Mouse (Mus musculus) ES-Bruce4 (cell line): ENCODE data around the gene P2rx7. TPM values are rescaled to one million over a fixed set of nuclear protein-coding genes. Genes with fewer than 3 reads are reported as not detected.
"Not testable (repeated sequence)": the region's sequence is repeated elsewhere in the genome, so short reads cannot be mapped to it uniquely, and the experiment has no call there.

ENCODE experiments used
- H3K27ac ChIP-seq: 2 replicates; pipeline ENCODE4 v1.5.1; 2012; ENCODE audit warnings: low read length, inconsistent platforms; ENCODE audit not compliant: insufficient read depth
- H3K27me3 ChIP-seq: 2 replicates; pipeline ENCODE4 v1.6.1; 2012; ENCODE audit warnings: mild to moderate bottlenecking, low read length, inconsistent platforms; ENCODE audit not compliant: control insufficient read depth, poor library complexity, insufficient read depth, severe bottlenecking
- H3K36me3 ChIP-seq: 2 replicates; pipeline ENCODE4 v1.6.1; 2012; ENCODE audit warnings: inconsistent platforms, mild to moderate bottlenecking, low read length, moderate library complexity; ENCODE audit not compliant: control insufficient read depth, poor library complexity, insufficient read depth, severe bottlenecking
- H3K4me1 ChIP-seq: one replicate; pipeline ENCODE4 v1.8.1; 2011; ENCODE audit warnings: low read length; ENCODE audit not compliant: control insufficient read depth, insufficient read depth
- H3K4me3 ChIP-seq: 2 replicates; pipeline ENCODE4 v1.5.1; 2011; ENCODE audit warnings: low read depth, mild to moderate bottlenecking, low read length
- H3K9ac ChIP-seq: 2 replicates; pipeline ENCODE4 v1.6.1; 2012; ENCODE audit warnings: low read depth, mild to moderate bottlenecking, inconsistent platforms; ENCODE audit not compliant: poor library complexity, severe bottlenecking
- H3K9me3 ChIP-seq: replicated peaks from 2 replicates; pipeline ENCODE4 v1.6.1; 2012; ENCODE audit warnings: mild to moderate bottlenecking, low read length, inconsistent platforms; ENCODE audit not compliant: control insufficient read depth, poor library complexity, insufficient read depth, severe bottlenecking
- CTCF ChIP-seq: IDR thresholded peaks from one replicate; pipeline ENCODE4 v1.8.1; 2011; ENCODE audit warnings: low read depth, low read length
- EP300 ChIP-seq: IDR thresholded peaks from 2 replicates; pipeline ENCODE4 v1.6.1; 2011; ENCODE audit warnings: low read depth, low read length; ENCODE audit not compliant: insufficient read depth
- POLR2A ChIP-seq: IDR thresholded peaks from one replicate; pipeline ENCODE4 v1.8.1; 2011; ENCODE audit warnings: low read length; ENCODE audit not compliant: insufficient read depth
- polyA plus RNA-seq: library from polyadenylated mRNA; stranded (reverse); fragments of >200 nt; gene quantifications from 2 replicates; pipeline ENCODE4 v1.2.4, GENCODE M21; 2011; ENCODE audit warnings: low read depth; ENCODE audit not compliant: missing spikeins, insufficient read depth, insufficient read length

The P2rx7 gene
- polyA plus RNA-seq, 1 experiment: 2.7 TPM

DNA sequence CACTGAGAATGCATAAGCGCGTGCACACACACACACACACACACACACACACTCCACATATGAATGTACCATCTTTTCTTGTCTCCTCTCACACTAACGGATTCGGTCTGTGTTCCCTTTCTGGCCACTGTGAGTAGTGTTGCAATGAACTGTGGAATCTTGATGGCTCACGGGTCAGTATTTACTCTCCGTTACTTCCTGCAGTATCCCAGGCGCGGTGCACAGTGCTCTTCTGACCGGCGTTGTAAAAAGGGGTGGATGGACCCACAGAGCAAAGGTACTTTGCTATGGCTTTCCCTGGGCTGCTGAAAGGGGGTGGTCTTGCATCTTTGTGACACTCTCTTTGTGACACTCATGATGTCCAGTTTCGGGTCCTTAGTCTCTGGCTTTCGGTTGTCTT is 13.1 kb downstream of the P2rx7 start:
- TF ChIP-seq EP300 (no peak), CTCF (no peak), POLR2A (no peak)
- no peak overlapping the region for H3K9ac ChIP-seq

DNA sequence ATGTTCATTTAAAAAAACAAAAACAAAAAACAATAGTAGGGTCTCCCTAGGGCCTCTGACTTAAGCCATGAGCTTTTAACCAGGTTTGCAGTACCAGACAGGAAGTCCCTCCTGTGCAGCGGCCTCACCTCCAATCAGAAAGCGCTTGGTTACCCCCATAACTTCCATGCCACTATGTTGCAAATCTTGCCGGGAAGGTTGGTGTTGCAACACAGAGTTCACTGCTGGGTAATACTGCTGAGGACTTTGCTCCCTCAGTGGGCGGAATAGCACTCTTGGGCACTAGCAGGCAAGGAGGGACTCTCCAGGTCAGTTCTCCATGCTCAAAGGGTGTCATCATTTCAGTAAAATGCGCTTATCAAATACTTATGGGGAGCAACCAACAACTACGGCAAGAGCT is 18.8 kb downstream of the P2rx7 start:
- TF ChIP-seq POLR2A (no peak), EP300 (no peak), CTCF (no peak)
- Histone ChIP-seq H3K9me3 (no peaks in the 10 kb centered on the region), H3K4me3 (no peak overlapping the region), H3K27ac (no peak overlapping the region), H3K27me3 (no peaks in the 10 kb centered on the region), H3K36me3 (no peaks in the 10 kb centered on the region), H3K9ac (no peak overlapping the region), H3K4me1 (no peaks in the 10 kb centered on the region)

More for the DNA sequence above, 13.1 kb downstream of the P2rx7 start:
- H3K27me3 ChIP-seq: no peaks in the 10 kb centered on the region
- no peak overlapping the region for H3K4me3 ChIP-seq
- no peak overlapping the region for H3K27ac ChIP-seq
- no peaks in the 10 kb centered on the region for H3K36me3 ChIP-seq
- no peaks in the 10 kb centered on the region for H3K9me3 ChIP-seq
- H3K4me1 ChIP-seq: peaks cover 2% of the 10 kb centered on the region

DNA sequence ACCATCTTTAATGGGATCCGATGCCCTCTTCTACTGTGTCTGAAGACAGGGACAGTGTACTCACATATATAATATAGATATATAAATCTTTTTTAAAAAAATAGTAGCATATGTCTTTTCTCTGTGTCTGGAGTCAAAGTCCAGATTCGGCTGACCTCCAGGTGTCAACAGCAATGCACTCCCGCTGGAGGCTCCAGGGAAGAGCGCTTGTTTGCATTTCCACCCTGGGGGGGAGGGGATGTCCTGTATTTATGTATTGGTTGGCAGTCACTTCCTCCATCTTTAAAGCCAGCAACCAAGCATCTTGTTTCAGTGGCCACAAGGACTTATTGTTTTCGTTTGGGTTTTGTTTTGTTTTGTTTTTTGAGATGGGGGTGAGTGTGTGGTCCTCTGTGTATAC is 21.3 kb downstream of the P2rx7 start:
- Histone ChIP-seq H3K27me3 (no peaks in the 10 kb centered on the region), H3K36me3 (no peaks in the 10 kb centered on the region), H3K9me3 (no peaks in the 10 kb centered on the region), H3K27ac (no peak overlapping the region), H3K9ac (no peak overlapping the region), H3K4me1 (no peaks in the 10 kb centered on the region), H3K4me3 (no peak overlapping the region)
- TF ChIP-seq EP300 (no peak), POLR2A (no peak), CTCF (no peak)

DNA sequence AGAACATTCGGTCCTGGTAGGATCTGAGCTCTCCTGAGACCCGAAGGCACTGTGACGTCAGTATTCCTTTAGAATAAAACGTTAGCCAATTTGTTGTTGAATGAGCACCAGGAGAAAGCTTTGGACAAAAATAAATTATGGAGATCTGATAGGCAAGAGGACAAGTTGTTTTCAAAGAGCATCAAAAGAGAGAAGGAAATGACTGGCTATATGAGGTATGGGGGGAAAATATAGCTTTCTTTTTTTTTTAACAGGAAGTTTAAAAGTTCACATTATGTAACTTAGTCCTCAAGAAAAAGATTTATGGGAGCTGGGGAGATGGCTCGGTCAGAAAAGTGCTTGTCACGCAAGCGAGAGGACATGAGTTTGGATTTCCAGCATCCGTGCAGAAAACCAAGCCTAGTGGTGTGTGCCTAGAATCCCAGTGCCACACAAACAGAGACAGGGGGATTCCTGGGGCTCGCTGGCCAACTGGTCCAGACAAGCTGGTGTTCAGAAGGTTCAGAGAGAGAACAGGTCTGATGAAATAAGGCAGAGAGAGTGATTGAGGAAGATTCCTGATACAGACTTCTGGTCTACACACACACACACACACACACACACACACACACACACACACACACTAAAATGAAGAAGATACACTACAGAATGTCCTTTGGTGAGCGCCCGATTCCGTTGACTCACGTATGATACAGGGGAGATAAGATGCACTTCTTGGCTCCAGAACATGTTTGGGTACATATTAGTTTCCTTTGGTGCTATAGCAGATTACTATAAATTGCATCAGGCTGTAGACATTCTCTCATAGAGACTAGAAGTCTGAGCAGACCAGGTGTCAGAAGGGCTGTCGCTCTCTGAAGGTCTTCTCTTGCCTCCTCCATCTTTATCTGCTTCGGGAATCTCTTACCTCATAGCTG is 25.5 kb downstream of the P2rx7 start:
- Histone ChIP-seq H3K4me1 (no peaks in the 10 kb centered on the region), H3K9ac (no peak overlapping the region), H3K4me3 (no peak overlapping the region), H3K27me3 (no peaks in the 10 kb centered on the region), H3K27ac (no peak overlapping the region), H3K36me3 (no peaks in the 10 kb centered on the region), H3K9me3 (no peaks in the 10 kb centered on the region)
- no peak for TF ChIP-seq POLR2A
- TF ChIP-seq EP300: no peak
- TF ChIP-seq CTCF: no peak

DNA sequence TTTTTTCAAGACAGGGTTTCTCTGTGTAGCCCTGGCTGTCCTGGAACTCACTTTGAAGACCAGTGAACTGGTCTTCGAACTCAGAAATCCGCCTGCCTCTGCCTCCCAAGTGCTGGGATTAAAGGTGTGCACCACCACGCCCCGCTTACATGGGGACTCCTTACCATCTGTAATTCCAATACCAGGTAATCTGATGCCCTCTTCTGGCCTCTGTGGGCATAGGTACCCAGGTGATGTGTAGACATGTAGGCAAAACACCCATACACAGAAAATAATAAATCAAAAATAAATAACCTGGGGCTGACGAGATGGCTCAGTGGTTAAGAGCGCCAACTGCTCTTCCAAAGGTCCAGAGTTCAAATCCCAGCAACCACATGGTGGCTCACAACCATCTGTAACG is 27.9 kb downstream of the P2rx7 start:
- H3K4me1 ChIP-seq, H3K9me3 ChIP-seq, H3K4me3 ChIP-seq, H3K27me3 ChIP-seq, H3K9ac ChIP-seq, H3K27ac ChIP-seq, H3K36me3 ChIP-seq: not testable (repeated sequence)
- peak; percentile 17 for TF ChIP-seq CTCF

DNA sequence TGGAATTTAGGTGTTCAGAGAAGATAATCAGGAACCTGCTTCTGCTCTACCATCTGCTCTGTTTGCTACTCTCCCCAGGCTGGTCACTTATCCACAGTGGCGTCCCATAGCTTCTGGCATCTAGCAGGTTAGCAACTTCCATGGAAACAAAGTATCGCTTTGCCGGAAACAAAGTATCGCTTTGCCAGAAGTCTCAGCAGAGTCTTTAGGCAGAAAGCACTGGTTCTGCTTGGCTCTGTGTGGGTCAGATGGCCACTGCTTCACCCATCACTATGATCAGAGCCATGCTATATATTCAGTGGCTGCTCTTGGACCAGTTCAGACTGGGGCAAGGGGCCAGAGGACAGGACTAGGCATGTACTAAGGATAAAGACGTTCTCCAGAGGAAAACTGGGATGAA is 28.6 kb downstream of the P2rx7 start:
- Histone ChIP-seq H3K36me3 (no peaks in the 10 kb centered on the region), H3K4me3 (no peak overlapping the region), H3K4me1 (no peaks in the 10 kb centered on the region)

More for the DNA sequence above, 28.6 kb downstream of the P2rx7 start:
- no peaks in the 10 kb centered on the region for H3K9me3 ChIP-seq
- no peak overlapping the region for H3K9ac ChIP-seq
- TF ChIP-seq EP300: no peak
- TF ChIP-seq POLR2A: no peak
- TF ChIP-seq CTCF: no peak
- H3K27me3 ChIP-seq: no peaks in the 10 kb centered on the region
- H3K27ac ChIP-seq: no peak overlapping the region
